Mouse (Mus musculus): ENCODE results near the gene Aebp2. TPM values are rescaled to one million over a fixed set of nuclear protein-coding genes. Genes with fewer than 3 reads are reported as not detected.
"Not testable (repeated sequence)": the region's sequence is repeated elsewhere in the genome, so short reads cannot be mapped to it uniquely, and the experiment has no call there.

The Aebp2 gene
- polyA plus RNA-seq, 1 experiment, result 27.1 TPM

- H3ac ChIP-seq (ENCODE audit: control insufficient read depth, insufficient read length, low read depth), result no peak overlapping the region
- H3K79me2 ChIP-seq (ENCODE audit: control insufficient read depth, insufficient read depth), result no peaks in the 10 kb centered on the region
- no peak overlapping the region for H3K4me3 ChIP-seq (ENCODE audit: insufficient read depth, poor library complexity, severe bottlenecking)
- peaks cover 6% of the 10 kb centered on the region for H3K36me3 ChIP-seq (ENCODE audit: control insufficient read depth, insufficient read depth)
- H3K27me3 ChIP-seq (ENCODE audit: control insufficient read depth, insufficient read depth, insufficient read length), result no peaks in the 10 kb centered on the region
- no peak for TF ChIP-seq CEBPB (IDR thresholded peaks at IDR 0.05; ENCODE audit: low read depth)
- no peak for TF ChIP-seq MYOG (IDR thresholded peaks at IDR 0.05; ENCODE audit: control insufficient read depth, extremely low read depth, insufficient read length)
- no peak for TF ChIP-seq CTCF (IDR thresholded peaks at IDR 0.05; ENCODE audit: control insufficient read depth, insufficient read depth, insufficient read length)
- TF ChIP-seq USF1 (IDR thresholded peaks at IDR 0.05; ENCODE audit: low read depth), result no peak
- H3K79me3 ChIP-seq (ENCODE audit: low read depth), result no peaks in the 10 kb centered on the region
Measured at GRCm38 (mm10) chr6:140580170-140580569, 42.3 kb upstream of the Aebp2 start.

- Histone ChIP-seq H3ac (ENCODE audit: control insufficient read depth, insufficient read length, low read depth) (no peak overlapping the region), H3K79me2 (ENCODE audit: control insufficient read depth, insufficient read depth) (no peaks in the 10 kb centered on the region), H3K79me3 (ENCODE audit: low read depth) (no peaks in the 10 kb centered on the region), H3K36me3 (ENCODE audit: control insufficient read depth, insufficient read depth) (peaks cover 30% of the 10 kb centered on the region), H3K4me3 (ENCODE audit: insufficient read depth, poor library complexity, severe bottlenecking) (no peak overlapping the region), H3K27me3 (ENCODE audit: control insufficient read depth, insufficient read depth, insufficient read length) (no peaks in the 10 kb centered on the region)
- TF ChIP-seq MAX (IDR thresholded peaks at IDR 0.05) (no peak), FOSL1 (IDR thresholded peaks at IDR 0.05; ENCODE audit: insufficient read depth, low read length, poor library complexity, severe bottlenecking) (no peak), MYOG (IDR thresholded peaks at IDR 0.05; ENCODE audit: control insufficient read depth, extremely low read depth, insufficient read length) (no peak), MYOD1 (IDR thresholded peaks at IDR 0.05; ENCODE audit: control insufficient read depth, insufficient read length, low read depth) (no peak), USF1 (IDR thresholded peaks at IDR 0.05; ENCODE audit: low read depth) (no peak), CEBPB (IDR thresholded peaks at IDR 0.05; ENCODE audit: low read depth) (no peak), CTCF (IDR thresholded peaks at IDR 0.05; ENCODE audit: control insufficient read depth, insufficient read depth, insufficient read length) (no peak)
Measured at GRCm38 (mm10) chr6:140586714-140587259, 35.7 kb upstream of the Aebp2 start.

DNA sequence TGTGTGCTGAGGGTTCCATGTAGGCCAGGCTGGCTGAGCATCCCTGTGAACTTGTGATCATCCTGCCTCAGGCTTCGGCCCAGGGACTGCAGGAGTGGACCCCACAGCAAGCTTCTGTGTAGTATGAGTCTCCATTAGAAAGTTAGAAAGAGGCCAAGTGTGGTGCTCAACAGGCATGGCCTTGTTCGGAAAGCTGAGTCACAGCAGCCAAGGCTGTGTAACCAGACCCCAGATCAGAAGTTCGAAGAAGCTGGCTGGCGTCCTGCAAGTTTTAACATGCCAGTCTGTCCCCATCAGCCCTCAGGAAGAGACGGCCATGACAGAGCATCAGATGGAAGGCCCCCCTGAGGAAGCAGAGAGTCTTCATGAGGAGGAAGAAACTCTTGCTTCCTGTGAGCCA, 31.1 kb upstream of the Aebp2 start:
- no peak for TF ChIP-seq MYOG (IDR thresholded peaks at IDR 0.05; ENCODE audit: control insufficient read depth, extremely low read depth, insufficient read length)
- no peak for TF ChIP-seq FOSL1 (IDR thresholded peaks at IDR 0.05; ENCODE audit: insufficient read depth, low read length, poor library complexity, severe bottlenecking)
- TF ChIP-seq MAX (IDR thresholded peaks at IDR 0.05), result no peak
- no peak for TF ChIP-seq CEBPB (IDR thresholded peaks at IDR 0.05; ENCODE audit: low read depth)
- no peak for TF ChIP-seq MYOD1 (IDR thresholded peaks at IDR 0.05; ENCODE audit: control insufficient read depth, insufficient read length, low read depth)
- TF ChIP-seq CTCF (IDR thresholded peaks at IDR 0.05; ENCODE audit: control insufficient read depth, insufficient read depth, insufficient read length), result no peak
- TF ChIP-seq USF1 (IDR thresholded peaks at IDR 0.05; ENCODE audit: low read depth), result no peak
- Histone ChIP-seq H3K4me3 (ENCODE audit: insufficient read depth, poor library complexity, severe bottlenecking) (no peak overlapping the region), H3K36me3 (ENCODE audit: control insufficient read depth, insufficient read depth) (peaks cover 36% of the 10 kb centered on the region)

DNA sequence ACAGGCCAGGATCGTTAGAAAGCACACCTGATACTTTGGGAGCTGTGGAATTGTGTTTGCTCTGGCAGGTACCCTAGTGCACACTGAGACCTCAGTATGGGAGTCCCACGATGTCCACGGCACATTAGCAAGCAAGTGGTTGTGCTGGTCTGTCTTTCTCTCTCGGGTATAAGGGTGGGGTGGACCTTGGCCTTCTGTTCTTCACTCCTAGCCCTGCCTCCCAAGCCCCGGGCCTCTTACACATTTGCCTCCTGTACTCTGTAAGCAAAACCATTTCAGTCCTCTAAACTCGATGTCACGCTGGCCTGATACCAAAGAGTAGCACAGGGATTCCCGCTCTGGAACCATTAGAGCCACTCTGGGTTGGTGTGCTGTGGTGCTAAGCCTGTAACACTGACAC, 29.8 kb upstream of the Aebp2 start:
- H3K79me2 ChIP-seq (ENCODE audit: control insufficient read depth, insufficient read depth), result no peaks in the 10 kb centered on the region
- TF ChIP-seq MAX (IDR thresholded peaks at IDR 0.05), result no peak
- no peak for TF ChIP-seq MYOD1 (IDR thresholded peaks at IDR 0.05; ENCODE audit: control insufficient read depth, insufficient read length, low read depth)
- TF ChIP-seq CTCF (IDR thresholded peaks at IDR 0.05; ENCODE audit: control insufficient read depth, insufficient read depth, insufficient read length), result no peak
- TF ChIP-seq USF1 (IDR thresholded peaks at IDR 0.05; ENCODE audit: low read depth), result no peak
- TF ChIP-seq CEBPB (IDR thresholded peaks at IDR 0.05; ENCODE audit: low read depth), result no peak
- TF ChIP-seq MYOG (IDR thresholded peaks at IDR 0.05; ENCODE audit: control insufficient read depth, extremely low read depth, insufficient read length), result no peak
- TF ChIP-seq FOSL1 (IDR thresholded peaks at IDR 0.05; ENCODE audit: insufficient read depth, low read length, poor library complexity, severe bottlenecking), result no peak
- no peak overlapping the region for H3ac ChIP-seq (ENCODE audit: control insufficient read depth, insufficient read length, low read depth)
- H3K36me3 ChIP-seq (ENCODE audit: control insufficient read depth, insufficient read depth), result peaks cover 27% of the 10 kb centered on the region
- no peak overlapping the region for H3K4me3 ChIP-seq (ENCODE audit: insufficient read depth, poor library complexity, severe bottlenecking)
- H3K27me3 ChIP-seq (ENCODE audit: control insufficient read depth, insufficient read depth, insufficient read length), result no peaks in the 10 kb centered on the region
- no peaks in the 10 kb centered on the region for H3K79me3 ChIP-seq (ENCODE audit: low read depth)

More for the DNA sequence above, 31.1 kb upstream of the Aebp2 start:
- H3K79me2 ChIP-seq (ENCODE audit: control insufficient read depth, insufficient read depth), result no peaks in the 10 kb centered on the region
- H3ac ChIP-seq (ENCODE audit: control insufficient read depth, insufficient read length, low read depth), result no peak overlapping the region
- H3K79me3 ChIP-seq (ENCODE audit: low read depth), result no peaks in the 10 kb centered on the region
- no peaks in the 10 kb centered on the region for H3K27me3 ChIP-seq (ENCODE audit: control insufficient read depth, insufficient read depth, insufficient read length)

DNA sequence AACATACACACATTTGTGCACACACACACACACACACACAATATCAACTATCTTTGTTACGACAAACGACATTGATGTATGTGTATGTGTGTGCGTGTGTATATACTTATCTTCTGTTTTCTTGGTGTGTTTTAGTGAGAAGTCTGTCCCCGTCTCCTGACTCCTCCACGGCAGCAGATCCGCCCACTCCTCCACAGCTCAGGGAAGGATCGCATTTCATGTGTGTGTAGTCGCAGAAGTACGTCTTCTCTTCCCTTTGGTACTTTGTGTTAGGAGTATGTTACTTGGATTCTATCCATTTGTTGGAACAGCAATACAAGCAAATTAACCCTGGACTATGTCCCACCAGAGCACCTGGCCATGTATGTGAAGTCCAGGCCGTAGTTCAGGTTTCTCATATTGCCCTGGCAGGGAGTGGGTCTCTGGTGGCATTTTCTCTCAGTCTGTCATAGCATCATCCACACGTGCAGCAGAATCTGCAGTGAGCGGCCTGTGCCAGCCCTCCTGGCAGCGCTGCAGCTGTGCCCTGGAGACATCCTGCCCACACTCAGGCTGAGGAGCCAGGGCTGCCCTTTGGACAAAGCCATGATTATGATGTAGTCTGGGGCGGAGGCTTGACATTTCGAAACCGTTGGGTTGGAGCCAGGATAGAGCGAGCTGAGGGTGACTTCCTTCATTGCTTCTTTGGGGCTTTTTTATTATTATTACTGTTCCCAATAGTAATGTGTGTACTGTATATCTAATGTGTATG, 28.9 kb upstream of the Aebp2 start:
- H3K36me3 ChIP-seq (ENCODE audit: control insufficient read depth, insufficient read depth), result peaks cover 20% of the 10 kb centered on the region
- H3ac ChIP-seq (ENCODE audit: control insufficient read depth, insufficient read length, low read depth), result no peak overlapping the region
- H3K4me3 ChIP-seq (ENCODE audit: insufficient read depth, poor library complexity, severe bottlenecking), result no peak overlapping the region
- no peaks in the 10 kb centered on the region for H3K79me2 ChIP-seq (ENCODE audit: control insufficient read depth, insufficient read depth)
- TF ChIP-seq CEBPB (IDR thresholded peaks at IDR 0.05; ENCODE audit: low read depth) (peak; percentile 48), MYOD1 (IDR thresholded peaks at IDR 0.05; ENCODE audit: control insufficient read depth, insufficient read length, low read depth) (peak; percentile 41), MAX (IDR thresholded peaks at IDR 0.05) (no peak)
- no peaks in the 10 kb centered on the region for H3K27me3 ChIP-seq (ENCODE audit: control insufficient read depth, insufficient read depth, insufficient read length)
- no peaks in the 10 kb centered on the region for H3K79me3 ChIP-seq (ENCODE audit: low read depth)

DNA sequence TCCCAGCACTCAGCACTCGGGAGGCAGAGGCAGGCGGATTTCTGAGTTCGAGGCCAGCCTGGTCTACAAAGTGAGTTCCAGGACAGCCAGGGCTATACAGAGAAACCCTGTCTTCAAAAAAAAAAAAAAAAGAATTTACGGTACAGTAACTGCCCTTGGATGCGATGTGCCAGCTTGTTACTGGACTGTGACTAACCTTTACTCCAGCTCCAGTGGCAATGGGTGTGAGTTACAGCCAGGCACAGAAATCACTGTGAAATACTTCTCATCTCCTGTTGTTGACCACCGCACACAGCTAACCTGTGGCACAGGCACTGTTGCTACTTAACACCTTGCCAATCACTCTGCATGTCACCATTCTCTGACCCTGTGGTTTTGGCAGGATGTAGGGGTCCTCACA, 26.9 kb upstream of the Aebp2 start:
- not testable (repeated sequence) for H3ac ChIP-seq (ENCODE audit: control insufficient read depth, insufficient read length, low read depth); H3K27me3 ChIP-seq (ENCODE audit: control insufficient read depth, insufficient read depth, insufficient read length); H3K79me3 ChIP-seq (ENCODE audit: low read depth); H3K4me3 ChIP-seq (ENCODE audit: insufficient read depth, poor library complexity, severe bottlenecking); H3K79me2 ChIP-seq (ENCODE audit: control insufficient read depth, insufficient read depth)
- H3K36me3 ChIP-seq (ENCODE audit: control insufficient read depth, insufficient read depth), result peaks cover 13% of the 10 kb centered on the region
